Mouse (Mus musculus) cortical plate, adult 2 months (tissue): ENCODE results near the gene Jun.

ENCODE experiments used
- CTCF ChIP-seq: fragments of 200-500 bp; IDR thresholded peaks from 2 replicates; pipeline ENCODE4 v1.5.1; 2011; ENCODE audit warnings: mild to moderate bottlenecking, control low read depth, low read length; ENCODE audit not compliant: insufficient read depth; ENCODE audit errors: extremely low read depth
- POLR2A ChIP-seq: fragments of 200-500 bp; IDR thresholded peaks from 2 replicates; pipeline ENCODE4 v1.6.1; 2011; ENCODE audit warnings: mild to moderate bottlenecking, low read length, control low read depth; ENCODE audit not compliant: insufficient read depth; ENCODE audit errors: extremely low read depth

GRCm38 (mm10) chr4:95101684-95102083 is 49.7 kb upstream of the Jun start:
- TF ChIP-seq CTCF (no peak), POLR2A (no peak)
